Mouse (Mus musculus): ENCODE results near the gene Kif6. TPM values are rescaled to one million over a fixed set of nuclear protein-coding genes. Genes with fewer than 3 reads are reported as not detected.
A peak's percentile ranks its signal among the peaks of the same experiment; 100 is the strongest.

Gene Kif6
- polyA plus RNA-seq, 1 experiment from 2014 or later = 3.3 TPM

GRCm38 (mm10) chr17:49800157-49800556 lies 185.2 kb downstream of the Kif6 start:
- ATAC-seq = no peak
- H3K9me3 ChIP-seq (ENCODE audit: control insufficient read depth, low read length) = no peaks in the 10 kb centered on the region
- H3K4me3 ChIP-seq (replicated peaks; ENCODE audit: low read length) = no peak overlapping the region
- H3K4me2 ChIP-seq (ENCODE audit: low read length) = no peak overlapping the region
- no peak overlapping the region for H3K9ac ChIP-seq (replicated peaks; ENCODE audit: low read depth, low read length)
- H3K36me3 ChIP-seq (ENCODE audit: control insufficient read depth, insufficient read depth) = no peaks in the 10 kb centered on the region
- WGBS = 58% methylated on average over 2 of the region's 2 CpGs
- no peaks in the 10 kb centered on the region for H3K27me3 ChIP-seq (replicated peaks; ENCODE audit: control insufficient read depth, insufficient read depth, low read length)
- H3K4me1 ChIP-seq (replicated peaks; ENCODE audit: control insufficient read depth, insufficient read depth, low read length) = no peaks in the 10 kb centered on the region
- no peak overlapping the region for H3K27ac ChIP-seq (ENCODE audit: low read length)

- no peak for ATAC-seq
- Histone ChIP-seq H3K27me3 (replicated peaks; ENCODE audit: control insufficient read depth, insufficient read depth, low read length) (no peaks in the 10 kb centered on the region), H3K27ac (ENCODE audit: low read length) (no peak overlapping the region), H3K9me3 (ENCODE audit: control insufficient read depth, low read length) (no peaks in the 10 kb centered on the region), H3K36me3 (ENCODE audit: control insufficient read depth, insufficient read depth) (no peaks in the 10 kb centered on the region), H3K4me2 (ENCODE audit: low read length) (no peak overlapping the region), H3K9ac (replicated peaks; ENCODE audit: low read depth, low read length) (no peak overlapping the region), H3K4me1 (replicated peaks; ENCODE audit: control insufficient read depth, insufficient read depth, low read length) (no peaks in the 10 kb centered on the region), H3K4me3 (replicated peaks; ENCODE audit: low read length) (no peak overlapping the region)
- 69% methylated on average over 4 of the region's 4 CpGs for WGBS
Observed at GRCm38 (mm10) chr17:49807461-49807860, 192.5 kb downstream of the Kif6 start.

DNA sequence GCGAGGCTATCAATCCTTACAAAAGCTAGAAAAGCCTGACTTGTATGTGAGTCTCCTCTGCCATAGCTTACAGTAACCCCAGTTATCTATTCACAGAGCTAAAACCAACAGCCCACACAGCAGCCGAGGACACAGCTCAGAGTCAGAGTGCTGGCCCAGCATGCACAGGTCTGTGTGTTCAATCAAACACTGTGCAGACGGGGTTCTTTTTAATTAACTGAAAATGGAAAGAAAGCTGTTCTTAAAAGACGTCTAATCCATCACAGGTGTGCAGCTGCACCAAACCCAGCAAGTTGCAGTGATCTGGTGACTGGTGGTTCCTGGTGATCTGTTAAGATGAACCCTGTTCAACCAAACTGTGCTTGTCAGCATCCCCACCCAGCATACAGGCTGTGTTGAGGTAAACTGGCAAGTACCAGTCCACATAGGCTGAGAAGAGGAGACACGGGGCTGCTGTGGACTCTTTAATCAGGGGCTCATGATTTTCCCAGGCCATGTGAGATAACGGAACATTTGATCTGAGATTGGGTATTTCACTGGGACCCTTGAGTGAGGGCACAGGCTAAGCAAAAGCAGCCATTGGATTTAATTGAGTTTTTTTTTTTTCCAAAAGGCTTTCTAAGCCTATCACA lies 193.9 kb downstream of the Kif6 start:
- Histone ChIP-seq H3K4me1 (replicated peaks; ENCODE audit: control insufficient read depth, insufficient read depth, low read length) (no peaks in the 10 kb centered on the region), H3K27me3 (replicated peaks; ENCODE audit: control insufficient read depth, insufficient read depth, low read length) (no peaks in the 10 kb centered on the region), H3K4me3 (replicated peaks; ENCODE audit: low read length) (no peak overlapping the region), H3K9me3 (ENCODE audit: control insufficient read depth, low read length) (no peaks in the 10 kb centered on the region), H3K27ac (ENCODE audit: low read length) (no peak overlapping the region), H3K4me2 (ENCODE audit: low read length) (no peak overlapping the region), H3K36me3 (ENCODE audit: control insufficient read depth, insufficient read depth) (no peaks in the 10 kb centered on the region), H3K9ac (replicated peaks; ENCODE audit: low read depth, low read length) (no peak overlapping the region)
- 65% methylated on average over 6 of the region's 6 CpGs for WGBS
- no peak for ATAC-seq

- ATAC-seq = no peak
- H3K36me3 ChIP-seq (ENCODE audit: control insufficient read depth, insufficient read depth) = no peaks in the 10 kb centered on the region
- no peaks in the 10 kb centered on the region for H3K27me3 ChIP-seq (replicated peaks; ENCODE audit: control insufficient read depth, insufficient read depth, low read length)
- H3K9me3 ChIP-seq (ENCODE audit: control insufficient read depth, low read length) = no peaks in the 10 kb centered on the region
- WGBS = 84% methylated on average over 5 of the region's 5 CpGs
- no peak overlapping the region for H3K4me2 ChIP-seq (ENCODE audit: low read length)
- H3K4me1 ChIP-seq (replicated peaks; ENCODE audit: control insufficient read depth, insufficient read depth, low read length) = peaks cover 19% of the 10 kb centered on the region
- H3K9ac ChIP-seq (replicated peaks; ENCODE audit: low read depth, low read length) = no peak overlapping the region
- no peak overlapping the region for H3K4me3 ChIP-seq (replicated peaks; ENCODE audit: low read length)
- no peak overlapping the region for H3K27ac ChIP-seq (ENCODE audit: low read length)
Observed at GRCm38 (mm10) chr17:49813893-49814640, 199.1 kb downstream of the Kif6 start.

DNA sequence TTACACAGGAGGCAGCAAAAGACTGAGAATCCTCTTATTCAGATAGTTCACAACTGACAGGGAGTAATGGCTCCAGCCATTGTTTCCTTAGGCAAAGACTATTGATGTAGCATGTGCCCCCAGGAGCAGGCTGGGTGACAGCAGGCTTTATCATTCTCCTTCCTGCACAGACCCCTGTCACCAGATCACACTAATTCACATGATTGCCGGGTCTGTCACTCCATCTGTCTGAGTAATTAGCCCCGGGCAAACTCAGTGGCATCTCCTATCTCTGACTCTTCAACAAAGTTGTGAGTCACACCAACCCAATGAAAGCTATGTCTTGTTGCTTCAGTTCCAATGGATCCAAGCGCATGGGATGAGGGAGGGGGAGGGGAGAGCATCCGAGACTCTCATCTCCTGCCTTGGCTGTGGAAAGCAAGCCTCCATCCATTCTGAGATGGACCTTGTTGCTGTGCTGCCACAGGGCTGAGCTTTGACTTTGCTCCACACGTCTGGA lies 201.2 kb downstream of the Kif6 start:
- Histone ChIP-seq H3K27ac (ENCODE audit: low read length) (peak overlapping the region; percentile 69), H3K27me3 (replicated peaks; ENCODE audit: control insufficient read depth, insufficient read depth, low read length) (no peaks in the 10 kb centered on the region), H3K4me1 (replicated peaks; ENCODE audit: control insufficient read depth, insufficient read depth, low read length) (peaks cover 19% of the 10 kb centered on the region), H3K36me3 (ENCODE audit: control insufficient read depth, insufficient read depth) (no peaks in the 10 kb centered on the region), H3K9ac (replicated peaks; ENCODE audit: low read depth, low read length) (no peak overlapping the region), H3K4me3 (replicated peaks; ENCODE audit: low read length) (no peak overlapping the region), H3K9me3 (ENCODE audit: control insufficient read depth, low read length) (no peaks in the 10 kb centered on the region), H3K4me2 (ENCODE audit: low read length) (0 out of 2 replicates have a peak overlapping the region, but pooled peaks have one; percentile 2)
- 11% methylated on average over 5 of the region's 5 CpGs for WGBS
- peak; percentile 86 for ATAC-seq

- no peaks in the 10 kb centered on the region for H3K27me3 ChIP-seq (replicated peaks; ENCODE audit: control insufficient read depth, insufficient read depth, low read length)
- no peak overlapping the region for H3K9ac ChIP-seq (replicated peaks; ENCODE audit: low read depth, low read length)
- 24% methylated on average over 5 of the region's 5 CpGs for WGBS
- 0 out of 2 replicates have a peak overlapping the region, but pooled peaks have one; percentile 35 for H3K27ac ChIP-seq (ENCODE audit: low read length)
- ATAC-seq = peak; percentile 85
- H3K4me1 ChIP-seq (replicated peaks; ENCODE audit: control insufficient read depth, insufficient read depth, low read length) = peaks cover 19% of the 10 kb centered on the region
- no peak overlapping the region for H3K4me2 ChIP-seq (ENCODE audit: low read length)
- no peaks in the 10 kb centered on the region for H3K36me3 ChIP-seq (ENCODE audit: control insufficient read depth, insufficient read depth)
- no peaks in the 10 kb centered on the region for H3K9me3 ChIP-seq (ENCODE audit: control insufficient read depth, low read length)
- H3K4me3 ChIP-seq (replicated peaks; ENCODE audit: low read length) = no peak overlapping the region
Observed at GRCm38 (mm10) chr17:49816703-49817102, 201.8 kb downstream of the Kif6 start.

- WGBS = 90% methylated on average over 4 of the region's 4 CpGs
- no peak overlapping the region for H3K9ac ChIP-seq (replicated peaks; ENCODE audit: low read depth, low read length)
- no peak for ATAC-seq
- no peak overlapping the region for H3K4me3 ChIP-seq (replicated peaks; ENCODE audit: low read length)
- no peak overlapping the region for H3K4me2 ChIP-seq (ENCODE audit: low read length)
- no peaks in the 10 kb centered on the region for H3K36me3 ChIP-seq (ENCODE audit: control insufficient read depth, insufficient read depth)
- no peaks in the 10 kb centered on the region for H3K9me3 ChIP-seq (ENCODE audit: control insufficient read depth, low read length)
- peaks cover 19% of the 10 kb centered on the region for H3K4me1 ChIP-seq (replicated peaks; ENCODE audit: control insufficient read depth, insufficient read depth, low read length)
- no peaks in the 10 kb centered on the region for H3K27me3 ChIP-seq (replicated peaks; ENCODE audit: control insufficient read depth, insufficient read depth, low read length)
- H3K27ac ChIP-seq (ENCODE audit: low read length) = no peak overlapping the region
Observed at GRCm38 (mm10) chr17:49820203-49820602, 205.3 kb downstream of the Kif6 start.

GRCm38 (mm10) chr17:49824142-49824840 lies 209.4 kb downstream of the Kif6 start:
- no peaks in the 10 kb centered on the region for H3K36me3 ChIP-seq (ENCODE audit: control insufficient read depth, insufficient read depth)
- no peak overlapping the region for H3K4me2 ChIP-seq (ENCODE audit: low read length)
- no peaks in the 10 kb centered on the region for H3K9me3 ChIP-seq (ENCODE audit: control insufficient read depth, low read length)
- H3K27me3 ChIP-seq (replicated peaks; ENCODE audit: control insufficient read depth, insufficient read depth, low read length) = no peaks in the 10 kb centered on the region
- no peak overlapping the region for H3K9ac ChIP-seq (replicated peaks; ENCODE audit: low read depth, low read length)
- H3K27ac ChIP-seq (ENCODE audit: low read length) = no peak overlapping the region
- 61% methylated on average over 6 of the region's 6 CpGs for WGBS
- no peak overlapping the region for H3K4me3 ChIP-seq (replicated peaks; ENCODE audit: low read length)
- no peak for ATAC-seq
- peaks cover 7% of the 10 kb centered on the region; the same call in 1 of the 2 replicates for H3K4me1 ChIP-seq (replicated peaks; ENCODE audit: control insufficient read depth, insufficient read depth, low read length)

- Histone ChIP-seq H3K4me3 (replicated peaks; ENCODE audit: low read length) (no peak overlapping the region), H3K27me3 (replicated peaks; ENCODE audit: control insufficient read depth, insufficient read depth, low read length) (no peaks in the 10 kb centered on the region), H3K4me2 (ENCODE audit: low read length) (no peak overlapping the region), H3K4me1 (replicated peaks; ENCODE audit: control insufficient read depth, insufficient read depth, low read length) (peaks cover 7% of the 10 kb centered on the region; the same call in 1 of the 2 replicates), H3K9ac (replicated peaks; ENCODE audit: low read depth, low read length) (no peak overlapping the region), H3K9me3 (ENCODE audit: control insufficient read depth, low read length) (no peaks in the 10 kb centered on the region), H3K27ac (ENCODE audit: low read length) (peak overlapping the region; percentile 37; the same call in 1 of the 2 replicates), H3K36me3 (ENCODE audit: control insufficient read depth, insufficient read depth) (no peaks in the 10 kb centered on the region)
- 89% methylated on average over 7 of the region's 7 CpGs for WGBS
- ATAC-seq = no peak
Observed at GRCm38 (mm10) chr17:49824841-49825450, 210.0 kb downstream of the Kif6 start.
